Mouse (Mus musculus) hindlimb bud, embryonic 11.5 days (tissue): ENCODE results near the gene Ltbp1.

ENCODE experiments used
- DNase-seq: peaks from one replicate; pipeline ENCODE4 v3.0.0-alpha.2; 2012; ENCODE audit warnings: low read depth, low spot score; ENCODE audit errors: extremely low spot score

Ltbp1 gene

GRCm38 (mm10) chr17:75004820-75005219, 548 bp upstream of the Ltbp1 start:
- peak; percentile 79 for DNase-seq

DNA sequence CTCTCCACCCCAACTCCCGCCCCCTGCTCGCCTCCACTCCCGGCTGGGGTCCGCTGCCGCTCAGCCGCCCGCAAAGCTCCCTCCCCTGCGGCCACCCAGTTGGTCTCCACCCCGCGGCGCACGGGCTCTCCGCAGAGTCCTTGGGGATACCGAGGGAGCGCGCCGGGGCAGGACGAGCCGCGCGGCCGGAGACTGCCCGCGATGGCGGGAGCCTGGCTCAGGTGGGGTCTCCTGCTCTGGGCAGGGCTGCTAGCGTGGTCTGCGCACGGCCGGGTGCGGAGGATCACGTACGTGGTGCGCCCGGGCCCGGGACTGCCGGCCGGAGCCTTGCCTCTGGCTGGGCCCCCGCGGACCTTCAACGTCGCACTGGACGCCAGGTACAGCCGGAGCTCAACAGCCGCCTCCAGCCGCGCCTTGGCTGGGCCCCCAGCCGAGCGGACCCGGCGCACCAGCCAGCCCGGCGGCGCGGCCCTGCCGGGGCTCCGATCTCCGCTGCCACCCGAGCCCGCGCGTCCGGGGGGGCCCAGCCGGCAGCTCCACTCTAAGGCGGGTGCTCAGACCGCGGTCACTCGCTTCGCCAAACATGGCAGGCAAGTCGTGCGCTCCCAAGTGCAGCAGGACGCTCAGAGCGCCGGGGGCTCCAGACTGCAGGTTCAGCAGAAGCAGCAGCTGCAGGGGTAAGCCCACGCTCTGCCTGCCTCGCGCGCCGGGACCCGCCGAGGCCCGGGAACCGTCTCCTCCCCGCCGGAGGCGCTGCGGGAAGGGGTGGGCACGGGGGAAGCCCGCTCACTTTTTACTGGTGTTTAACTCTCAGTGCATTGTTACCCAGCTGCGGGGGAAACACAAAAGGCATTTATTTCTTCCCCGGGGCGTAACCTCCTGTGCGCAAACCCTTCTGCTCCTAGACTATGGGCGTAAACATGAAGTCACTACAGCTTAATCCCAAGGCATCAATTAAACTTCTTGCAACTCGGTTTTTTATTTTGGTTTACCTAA, 615 bp downstream of the Ltbp1 start:
- DNase-seq, result no peak

- no peak for DNase-seq
These were observed 5.6 kb downstream of the Ltbp1 start for GRCm38 (mm10) chr17:75010955-75011354.

GRCm38 (mm10) chr17:75013211-75013610, 7.8 kb downstream of the Ltbp1 start:
- no peak for DNase-seq

- no peak for DNase-seq
These were observed 8.5 kb downstream of the Ltbp1 start for GRCm38 (mm10) chr17:75013868-75014267.

DNA sequence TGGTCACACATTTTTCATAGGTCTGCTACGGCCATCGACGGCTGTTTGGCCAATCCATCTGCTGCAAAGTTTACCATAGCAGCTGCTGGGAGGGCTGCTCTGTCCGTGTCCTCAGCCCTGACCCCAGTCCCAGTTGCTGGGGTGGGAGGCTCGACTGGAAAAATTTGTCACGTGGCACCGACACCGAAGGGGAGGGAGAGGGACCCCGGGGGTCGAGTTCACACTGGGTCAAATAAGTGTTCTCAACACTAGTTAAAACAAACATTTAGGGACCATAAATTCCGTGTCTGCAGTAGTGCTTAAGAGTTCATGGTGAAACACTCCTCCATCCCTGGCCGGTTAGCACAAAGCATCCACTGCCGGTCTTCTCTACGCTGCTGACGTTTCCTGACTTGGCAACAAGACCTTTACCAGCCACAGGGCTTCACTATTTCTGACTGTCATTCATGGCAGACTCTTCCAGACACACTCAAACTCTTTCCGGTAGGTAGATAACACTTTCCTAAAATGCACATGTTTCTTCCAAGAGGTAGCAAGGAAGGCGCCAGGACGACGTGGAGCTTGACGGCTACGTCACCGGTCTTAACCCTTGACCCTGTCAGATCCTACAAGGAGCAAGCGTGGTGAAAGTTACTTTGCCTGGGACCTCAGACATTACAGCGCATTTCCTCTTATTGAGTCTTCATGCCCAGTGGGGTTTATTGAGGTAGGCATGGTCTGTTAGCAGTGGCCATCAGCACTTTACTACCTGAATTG, 9.4 kb downstream of the Ltbp1 start:
- no peak for DNase-seq

DNA sequence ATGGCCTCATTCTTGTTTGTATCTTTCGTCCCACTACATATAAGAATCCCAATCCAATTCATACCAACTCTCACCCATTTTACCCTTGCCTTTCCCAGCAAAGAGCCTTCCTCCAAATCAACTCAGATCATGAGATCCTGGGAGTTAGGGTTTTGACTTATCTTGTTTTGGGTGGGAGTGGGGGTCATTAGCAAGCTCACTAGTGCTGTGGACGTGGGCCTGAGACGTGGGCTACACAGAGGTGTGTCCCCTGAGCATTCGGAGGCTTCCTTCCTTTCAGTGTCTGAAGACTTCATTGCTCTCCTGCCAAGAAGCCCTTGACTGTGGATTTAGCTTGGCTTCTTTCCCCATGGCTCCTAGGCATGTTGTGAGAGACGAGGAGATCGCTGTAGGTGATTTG, 10.2 kb downstream of the Ltbp1 start:
- DNase-seq, result no peak

DNA sequence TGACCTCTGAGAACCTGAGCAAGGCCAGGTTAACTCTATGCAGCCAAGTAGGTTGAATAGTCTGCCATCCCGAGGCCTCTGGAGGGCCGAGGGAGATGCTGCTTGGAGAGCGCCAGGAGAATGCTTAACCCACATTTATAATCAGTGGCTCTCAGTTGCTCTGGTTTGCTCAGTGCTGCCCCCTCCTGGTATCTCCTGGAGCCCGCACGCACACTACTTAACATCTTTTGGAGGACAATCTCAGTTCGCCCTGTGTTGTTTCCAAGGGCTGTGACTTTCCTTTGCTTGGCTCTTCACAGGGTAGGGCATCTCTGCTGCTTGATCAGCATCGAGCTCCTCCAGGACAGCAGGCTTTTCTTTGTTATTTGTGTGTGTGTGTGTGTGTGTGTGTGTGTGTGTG, 12.1 kb downstream of the Ltbp1 start:
- no peak for DNase-seq

DNA sequence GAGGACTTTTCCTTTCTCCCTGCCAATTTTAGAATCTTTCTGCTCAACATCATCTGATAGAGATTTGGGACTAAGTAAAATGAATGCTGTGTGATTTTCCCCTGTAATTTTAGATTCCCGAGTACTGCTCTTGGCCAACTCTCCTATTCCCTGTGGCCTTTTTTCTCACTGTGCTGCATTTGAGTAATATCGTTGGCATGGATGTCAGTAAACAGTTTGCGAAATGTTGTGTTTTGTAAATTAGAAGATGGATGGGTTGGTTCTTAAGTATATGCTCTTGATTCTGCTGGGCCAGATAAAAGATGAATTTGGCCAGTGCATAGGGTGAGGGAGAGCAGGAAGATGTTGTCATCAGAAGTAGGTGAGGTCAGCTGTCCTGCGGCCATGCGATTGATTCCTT, 12.8 kb downstream of the Ltbp1 start:
- DNase-seq, result no peak

DNA sequence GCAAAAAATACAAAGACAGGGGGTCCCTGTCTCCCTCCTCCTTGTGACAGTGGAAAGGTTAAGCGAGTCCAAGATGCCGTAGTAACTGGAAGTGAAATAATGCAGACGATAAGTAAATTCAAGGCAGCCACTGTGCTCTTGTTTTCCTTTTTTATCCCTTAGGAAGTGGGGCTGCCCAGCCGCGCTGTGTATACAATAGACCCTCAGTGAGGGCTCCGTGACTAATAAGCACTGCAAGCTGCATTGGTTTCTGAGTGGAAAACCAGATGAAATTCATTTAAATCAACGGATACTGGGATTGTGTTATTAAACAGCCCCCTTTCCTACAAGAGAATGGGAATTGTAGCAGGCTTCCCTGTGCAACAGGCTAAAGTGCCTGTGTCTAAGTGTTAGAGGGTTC, 14.7 kb downstream of the Ltbp1 start:
- no peak for DNase-seq

DNA sequence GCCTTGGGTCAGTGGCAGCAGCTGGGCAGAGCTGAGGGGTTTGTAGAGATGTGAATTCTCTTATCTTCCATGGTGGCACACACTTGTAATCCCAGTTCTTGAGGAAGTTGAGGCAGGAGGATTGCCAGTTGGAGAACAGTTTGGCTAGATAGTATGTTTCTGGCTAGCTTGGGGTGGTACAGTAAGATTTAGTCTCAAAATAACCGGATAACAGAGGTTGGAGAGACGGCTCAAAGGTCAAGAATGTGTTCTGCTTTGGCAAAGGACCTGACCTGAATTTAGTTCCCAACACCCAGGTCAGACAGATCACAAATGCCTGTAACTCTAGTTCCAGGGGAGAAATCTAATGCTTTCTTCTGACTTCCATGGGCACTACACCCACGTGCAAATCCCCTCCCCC, 15.3 kb downstream of the Ltbp1 start:
- no peak for DNase-seq

- no peak for DNase-seq
These were observed 22.2 kb downstream of the Ltbp1 start for GRCm38 (mm10) chr17:75027358-75028131.

DNA sequence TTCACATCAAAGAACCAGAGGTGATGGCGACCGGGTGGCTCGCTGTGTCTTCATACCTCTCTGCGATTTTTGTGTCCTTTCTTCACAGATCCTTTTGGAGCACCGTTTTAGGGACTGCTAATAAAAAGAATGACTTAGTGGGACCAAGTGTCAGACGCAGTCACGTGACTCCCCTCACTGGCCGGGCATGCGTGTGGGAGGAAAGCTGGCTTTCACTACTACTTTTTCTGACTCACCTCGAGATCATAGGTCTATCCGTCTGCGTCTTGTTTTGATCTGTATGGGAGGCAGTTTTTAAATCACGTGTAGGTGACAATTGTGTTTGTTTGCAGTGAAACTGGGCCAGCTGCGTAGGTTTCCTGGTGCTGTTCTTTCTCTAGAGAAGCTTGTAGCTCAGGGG, 28.0 kb downstream of the Ltbp1 start:
- no peak for DNase-seq

- no peak for DNase-seq
These were observed 28.7 kb downstream of the Ltbp1 start for GRCm38 (mm10) chr17:75033872-75034615.

- DNase-seq, result no peak
These were observed 31.5 kb downstream of the Ltbp1 start for GRCm38 (mm10) chr17:75036881-75037280.

- DNase-seq, result no peak
These were observed 33.6 kb downstream of the Ltbp1 start for GRCm38 (mm10) chr17:75039017-75039416.

DNA sequence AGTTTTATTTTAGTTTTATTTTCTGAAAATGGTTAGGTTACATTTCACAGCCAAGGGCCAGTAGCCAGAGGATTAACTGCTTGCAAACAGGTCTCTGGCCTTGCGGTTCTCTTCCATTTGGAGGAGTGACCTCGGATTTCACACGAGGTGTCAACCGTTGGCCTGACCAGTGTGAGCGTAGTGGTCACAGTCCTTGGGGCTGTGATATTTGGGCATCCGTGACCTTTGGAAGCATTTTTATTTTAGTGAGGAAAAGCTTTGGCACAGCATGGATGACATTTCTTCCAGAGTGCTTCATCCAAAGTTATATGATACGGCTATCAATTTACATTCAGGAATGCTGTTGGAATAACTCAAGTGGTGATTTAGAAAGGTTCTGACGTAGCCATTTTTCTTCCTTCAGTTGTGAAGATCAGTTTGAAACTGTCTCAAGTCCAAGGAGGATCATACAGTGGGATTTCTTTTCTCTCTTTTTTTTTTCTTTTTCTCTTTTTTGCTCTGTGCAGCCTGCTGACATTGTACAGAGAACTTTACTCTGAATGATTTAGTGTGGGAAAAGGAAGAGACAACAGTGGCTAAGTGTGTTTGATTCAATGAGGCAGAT, 44.1 kb downstream of the Ltbp1 start:
- no peak for DNase-seq

- DNase-seq, result no peak
These were observed 46.1 kb downstream of the Ltbp1 start for GRCm38 (mm10) chr17:75051440-75051925.

- no peak for DNase-seq
These were observed 49.9 kb downstream of the Ltbp1 start for GRCm38 (mm10) chr17:75055235-75055634.

DNA sequence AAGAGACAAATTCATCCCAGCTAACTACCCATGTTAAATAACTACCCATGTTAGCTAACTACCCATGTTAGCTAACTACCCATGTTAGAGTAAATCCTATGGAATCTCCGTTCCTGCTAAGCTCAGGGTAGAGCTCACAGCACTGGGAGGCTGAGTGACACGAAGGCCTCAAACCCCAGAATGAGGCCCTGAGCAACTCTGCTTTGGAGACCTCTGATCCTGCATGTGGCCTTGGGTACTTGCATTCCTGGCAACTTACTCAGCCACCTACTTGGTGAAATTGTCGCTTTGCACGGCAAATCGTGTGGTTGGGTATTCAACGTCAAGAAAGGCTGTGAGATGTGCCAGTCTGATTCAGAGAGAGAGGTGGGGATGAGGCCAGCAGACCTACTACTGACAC, 50.6 kb downstream of the Ltbp1 start:
- no peak for DNase-seq
